Comparison of ENCODE assay signal across 1 mouse cellular context in the genomic region with DNA sequence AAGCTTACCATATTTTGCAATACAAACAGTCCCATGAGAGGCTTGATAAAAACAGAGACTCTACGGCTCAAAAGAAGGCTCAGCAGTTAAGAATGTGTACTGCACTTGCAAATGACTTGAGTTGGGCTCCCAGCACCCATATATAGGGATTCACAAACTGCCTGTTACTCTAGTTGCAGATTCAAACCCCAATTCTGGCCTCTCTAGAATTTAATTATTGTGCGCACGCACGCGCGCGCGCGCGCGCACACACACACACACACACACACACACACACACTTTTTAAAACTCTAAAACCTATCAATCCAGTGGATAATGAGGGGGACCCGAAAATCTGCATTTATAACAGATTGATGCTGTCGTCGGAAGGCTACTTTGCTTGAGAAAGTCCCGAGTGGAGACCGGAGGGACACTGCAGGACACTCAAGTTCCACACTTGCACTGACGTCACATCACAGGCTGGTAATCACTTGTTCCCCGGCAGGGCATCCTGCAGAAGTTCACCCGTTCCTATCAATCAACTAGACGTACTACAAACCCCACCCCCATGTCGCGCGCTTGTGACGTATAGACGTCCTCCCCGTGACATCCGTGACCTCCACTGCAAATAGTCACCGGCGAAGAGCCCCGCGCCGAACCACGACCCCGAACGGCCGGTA.
A peak's percentile ranks its signal among the peaks of the same experiment; 100 is the strongest.
TF ChIP-seq lines count a peak whose summit lies in the region.

No protein-coding gene starts in this region.

TF ChIP-seq in CH12.LX, 34 proteins besides CTCF, POLR2A, EP300 and RAD21:
- TF ChIP-seq GABPA (IDR thresholded peaks at IDR 0.05; ENCODE audit: insufficient replicate concordance, low read depth, low read length): no peak
- no peak for TF ChIP-seq SMC3 (IDR thresholded peaks at IDR 0.05; ENCODE audit: low read depth, low read length)
- peak; percentile 30; the same call in 1 of the 2 replicates for TF ChIP-seq USF2 (conservative IDR thresholded peaks at IDR 0.05; ENCODE audit: low read depth, low read length)
- 0 out of 2 replicates have a peak, but pooled peaks have one; percentile 29 for TF ChIP-seq CHD1 (IDR thresholded peaks at IDR 0.05; ENCODE audit: low read depth, low read length)
- TF ChIP-seq NRF1 (IDR thresholded peaks at IDR 0.05; ENCODE audit: low read depth, low read length): peak; percentile 59
- peak; percentile 73; the same call in 1 of the 2 replicates for TF ChIP-seq MAZ (IDR thresholded peaks at IDR 0.05; ENCODE audit: low read depth, low read length)
- TF ChIP-seq USF1 (IDR thresholded peaks at IDR 0.05; ENCODE audit: low read depth, low read length): peak; percentile 64
- 0 out of 2 replicates have a peak, but pooled peaks have one; percentile 2 for TF ChIP-seq ETS1 (conservative IDR thresholded peaks at IDR 0.05; ENCODE audit: low read depth, low read length)
- no peak for TF ChIP-seq MYC (IDR thresholded peaks at IDR 0.05; ENCODE audit: low read depth, low read length)
- TF ChIP-seq HCFC1 (IDR thresholded peaks at IDR 0.05; ENCODE audit: low read depth, low read length): peak; percentile 80
- TF ChIP-seq POLR2AphosphoS2 (IDR thresholded peaks at IDR 0.05; ENCODE audit: low read depth, low read length): peak; percentile 7; the same call in 1 of the 2 replicates
- TF ChIP-seq BHLHE40 (IDR thresholded peaks at IDR 0.05; ENCODE audit: low read depth, low read length): peak; percentile 50; the same call in 1 of the 2 replicates
- TF ChIP-seq JUN (IDR thresholded peaks at IDR 0.05; ENCODE audit: insufficient read depth, low read depth, low read length): peak; percentile 30; the same call in 1 of the 2 replicates
- TF ChIP-seq JUND (conservative IDR thresholded peaks at IDR 0.05; ENCODE audit: low read depth, low read length): peak; percentile 7; the same call in 1 of the 2 replicates
